Mouse (Mus musculus): ENCODE data around the gene Slc12a8.
A peak's percentile ranks its signal among the peaks of the same experiment; 100 is the strongest.

Gene Slc12a8

DNA sequence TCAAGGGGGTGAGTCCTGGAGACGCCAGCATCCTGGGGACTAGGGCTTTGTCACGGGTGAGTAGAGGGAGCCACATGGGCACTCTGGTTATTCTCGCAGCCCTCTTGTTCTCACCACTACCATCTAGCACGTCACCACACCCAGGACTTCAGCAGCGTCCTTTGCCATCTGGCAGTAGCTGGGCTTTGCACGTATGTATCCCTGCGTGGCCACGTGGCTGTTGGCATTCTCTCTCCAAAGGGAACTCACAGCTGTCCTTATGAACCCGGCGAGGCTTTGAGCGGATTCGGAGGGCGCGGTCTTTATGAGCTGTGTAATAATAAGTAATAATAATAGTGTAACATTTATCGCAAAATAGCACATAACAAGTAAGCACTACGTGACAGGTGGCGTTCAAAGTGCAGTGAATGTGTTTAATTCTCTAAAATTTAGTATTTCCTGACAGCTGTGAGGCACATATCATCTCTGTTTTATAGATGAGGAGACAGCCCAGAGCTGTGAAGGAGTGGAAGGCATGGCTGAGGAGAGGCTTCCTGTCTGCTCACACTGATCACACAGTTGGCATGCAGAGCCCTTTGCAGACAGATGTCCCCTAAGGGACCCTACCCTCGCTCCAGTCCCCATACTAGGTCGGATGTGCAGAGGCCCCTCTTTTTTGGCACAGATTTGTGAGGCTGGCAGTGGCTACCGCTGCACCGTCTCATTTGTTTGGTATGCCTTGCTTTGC is 20.5 kb downstream of the Slc12a8 start:
- DNase-seq (ENCODE audit: low spot score in 2 of 2), result no peak

DNA sequence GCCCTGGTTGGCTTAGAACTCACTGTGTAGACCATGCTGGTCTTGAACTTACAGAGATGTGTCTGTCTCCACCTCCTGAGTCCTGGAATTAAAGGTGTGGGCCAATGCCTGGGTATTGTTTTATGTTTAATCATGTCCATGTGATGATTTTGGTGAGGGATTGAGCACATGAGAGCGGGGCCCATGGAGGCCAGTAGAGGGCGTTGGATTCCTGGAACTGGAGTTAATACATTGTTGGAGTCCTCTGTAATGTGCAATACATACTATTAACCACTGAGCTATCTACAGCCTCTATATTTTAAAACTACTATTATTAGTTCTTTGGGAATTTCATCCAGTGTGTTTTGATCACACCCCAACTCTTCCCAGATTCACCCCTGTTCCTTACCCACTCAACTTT is 27.2 kb downstream of the Slc12a8 start:
- no peak for DNase-seq (ENCODE audit: low spot score in 2 of 2)

DNA sequence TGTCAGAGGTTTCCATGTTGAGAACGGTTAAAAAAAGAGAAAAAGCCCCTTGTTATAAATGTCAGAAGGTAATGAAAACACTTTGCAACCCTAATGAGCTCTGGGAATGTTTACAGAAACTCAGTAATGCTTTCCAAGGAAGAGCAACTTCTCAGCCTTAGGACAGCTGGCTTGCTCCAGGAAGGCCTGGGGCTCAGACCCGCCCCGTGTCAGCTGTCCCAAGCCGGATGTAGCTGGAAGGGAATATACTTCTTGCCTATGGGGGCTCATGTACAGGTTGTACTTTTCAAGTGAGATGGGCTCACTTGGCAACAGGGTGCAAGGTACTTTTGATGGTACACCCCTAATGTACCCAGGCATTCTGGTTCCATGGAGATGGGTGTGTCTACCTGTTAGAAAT is 28.4 kb downstream of the Slc12a8 start:
- no peak for DNase-seq (ENCODE audit: low spot score in 2 of 2)

DNA sequence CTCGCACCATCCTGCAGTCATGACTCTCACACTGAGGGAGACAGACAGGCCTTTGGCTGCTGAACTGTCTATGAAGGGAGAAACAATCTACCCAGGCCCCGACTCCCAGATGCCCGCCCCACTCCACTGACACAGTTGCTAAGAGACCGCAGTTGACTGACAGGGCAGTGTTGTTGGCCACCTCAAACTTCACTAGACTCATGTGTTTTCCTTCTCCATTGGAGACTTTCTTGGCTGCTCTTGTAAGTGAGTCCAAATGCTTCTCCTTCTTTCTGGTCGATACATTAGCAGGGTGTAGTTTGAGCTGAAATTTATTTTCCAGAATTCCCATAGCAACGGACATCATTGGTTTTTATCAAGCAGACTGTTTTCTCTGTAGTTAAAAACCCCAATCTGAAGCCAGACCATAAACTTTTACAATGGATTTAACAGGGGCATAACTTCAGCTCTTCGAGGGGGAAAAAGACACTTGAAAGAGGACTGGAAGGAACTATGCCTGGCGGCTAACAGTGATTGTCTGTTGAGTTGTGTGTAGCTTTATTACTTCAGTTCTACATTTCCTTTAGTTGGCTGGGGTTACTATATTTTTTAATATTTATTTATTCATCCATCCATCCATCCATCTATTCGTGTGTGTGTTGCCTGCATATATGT is 36.7 kb downstream of the Slc12a8 start:
- no peak for DNase-seq (ENCODE audit: low spot score in 2 of 2)

DNA sequence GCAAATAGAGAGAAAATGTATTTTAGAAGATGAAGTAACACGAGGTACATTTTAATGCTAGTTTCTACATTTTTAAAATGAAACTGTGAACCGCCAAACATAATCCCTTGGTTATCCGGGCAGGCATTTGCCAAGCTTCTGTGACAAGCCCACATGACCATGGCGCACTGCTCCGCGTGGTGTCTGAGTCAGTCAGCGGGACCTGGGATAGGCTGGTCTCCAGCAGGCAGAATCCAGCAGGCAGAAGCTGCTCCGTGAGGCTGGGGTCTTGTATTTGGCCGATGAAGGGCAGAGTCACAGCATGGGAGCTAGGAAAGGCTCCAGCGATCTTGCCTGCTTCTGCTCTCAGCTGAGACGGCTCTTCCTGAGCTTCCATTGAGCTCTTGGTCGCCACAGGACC is 41.0 kb downstream of the Slc12a8 start:
- no peak for DNase-seq (ENCODE audit: low spot score in 2 of 2)

DNA sequence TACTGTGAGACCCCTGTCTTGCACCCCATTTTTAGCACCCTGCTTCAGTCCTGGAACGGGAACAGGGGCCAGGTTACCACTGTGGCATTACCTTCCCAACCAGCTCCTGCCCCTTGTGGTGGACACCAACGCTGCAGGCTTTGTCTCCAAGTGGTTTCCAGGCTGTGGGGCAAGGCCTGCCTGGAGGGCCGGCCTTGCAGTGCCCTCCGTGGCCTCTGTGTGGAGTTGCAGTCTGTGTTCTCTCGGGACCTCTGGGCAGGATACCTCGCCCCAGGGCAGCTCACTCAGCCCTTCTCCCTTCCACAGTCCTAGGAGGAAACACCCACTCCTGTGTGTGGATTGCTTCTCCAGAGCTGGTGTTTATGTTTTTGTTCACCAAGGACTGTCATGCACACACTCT is 43.2 kb downstream of the Slc12a8 start:
- DNase-seq (ENCODE audit: low spot score in 2 of 2), result peak; percentile 78 to 87

DNA sequence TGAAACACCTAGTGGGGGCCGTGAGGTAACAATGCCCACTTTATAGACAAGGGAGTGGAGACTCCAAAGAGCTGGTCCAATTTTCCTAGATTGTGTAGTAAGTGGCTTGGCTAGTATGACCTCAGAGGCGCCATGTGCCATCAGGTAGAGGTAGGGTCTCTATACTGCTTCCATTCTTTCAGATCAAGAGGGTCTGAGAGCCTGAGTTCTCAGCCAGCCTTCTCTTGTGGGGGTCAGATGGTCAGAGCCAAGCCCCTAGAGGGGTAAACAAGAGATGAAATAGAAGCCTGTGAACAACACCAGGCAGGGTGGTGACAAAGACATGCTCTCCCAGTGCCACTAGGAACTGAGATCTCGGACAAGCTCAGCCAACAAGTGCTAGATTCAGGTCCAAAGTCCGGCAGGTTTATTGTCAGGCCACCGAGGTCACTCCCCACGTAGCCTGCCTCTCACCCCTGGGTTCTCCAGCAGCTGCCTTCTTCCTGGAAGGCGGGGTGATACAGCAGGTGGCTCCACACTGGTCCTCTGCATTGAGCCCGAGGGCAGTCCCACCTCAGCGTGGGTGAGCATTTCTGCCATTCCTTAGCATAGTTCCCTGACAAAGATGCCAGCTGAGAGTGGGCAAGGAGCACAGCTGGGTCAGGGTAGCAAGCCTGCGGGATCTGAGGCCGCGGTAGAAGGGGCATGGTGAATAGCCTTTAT is 44.3 kb downstream of the Slc12a8 start:
- DNase-seq (ENCODE audit: low spot score in 2 of 2), result no peak

DNA sequence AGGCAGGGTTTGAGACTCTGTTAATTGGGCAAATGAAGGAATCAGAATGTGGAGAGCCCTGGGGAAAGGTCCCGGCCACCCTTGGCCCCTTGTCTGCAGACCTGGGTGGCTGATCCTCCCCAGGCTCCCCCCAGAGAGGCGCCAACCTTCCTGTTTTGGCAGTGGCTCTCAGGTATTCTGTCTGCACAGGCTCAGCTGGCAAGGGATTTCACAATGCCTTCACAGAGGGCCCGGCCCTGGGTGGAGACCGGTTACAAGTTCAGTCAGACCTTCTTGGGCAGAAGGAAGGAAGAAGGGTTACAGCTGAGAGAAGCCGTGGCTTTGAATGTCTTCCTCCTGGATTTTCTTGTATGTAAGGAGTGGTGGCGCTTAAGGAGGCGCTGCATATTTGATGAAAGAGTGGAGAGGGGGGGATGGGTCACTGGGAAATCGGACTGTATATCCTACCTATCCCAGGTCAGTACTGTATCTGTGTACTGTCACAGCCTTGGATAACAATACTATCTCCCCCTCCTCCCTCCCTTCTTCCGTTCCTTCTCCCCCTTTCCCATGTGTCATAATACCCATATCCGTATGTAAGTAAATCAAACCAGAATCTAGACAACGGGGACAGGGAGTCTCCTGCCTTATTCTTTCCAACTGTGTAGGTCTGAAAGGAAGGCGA is 45.9 kb downstream of the Slc12a8 start:
- DNase-seq (ENCODE audit: low spot score in 2 of 2), result peak in 1 of 2 experiments; percentile 78

DNA sequence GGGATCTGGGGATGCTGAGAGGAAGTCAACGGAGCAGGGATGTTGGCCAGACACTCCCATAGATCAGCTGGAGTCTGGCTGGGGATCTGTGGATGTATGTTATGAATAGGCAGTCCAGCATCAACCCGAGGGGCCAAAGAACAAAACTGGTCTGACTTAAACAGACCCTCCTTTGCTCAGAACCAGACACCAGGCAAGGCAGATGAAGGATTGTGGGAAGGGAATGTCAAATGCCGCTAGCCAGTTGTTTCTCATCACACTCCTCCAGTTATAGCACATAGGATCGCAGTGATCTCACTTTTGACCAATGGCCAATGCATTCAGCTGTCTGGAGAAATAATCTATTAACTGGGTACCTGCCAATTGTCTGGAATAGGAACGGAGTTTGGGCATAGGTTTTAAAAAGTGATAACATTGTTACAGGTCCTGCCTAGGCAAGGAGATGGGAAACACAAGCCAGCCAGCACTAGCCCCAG is 46.4 kb downstream of the Slc12a8 start:
- DNase-seq (ENCODE audit: low spot score in 2 of 2), result no peak

DNA sequence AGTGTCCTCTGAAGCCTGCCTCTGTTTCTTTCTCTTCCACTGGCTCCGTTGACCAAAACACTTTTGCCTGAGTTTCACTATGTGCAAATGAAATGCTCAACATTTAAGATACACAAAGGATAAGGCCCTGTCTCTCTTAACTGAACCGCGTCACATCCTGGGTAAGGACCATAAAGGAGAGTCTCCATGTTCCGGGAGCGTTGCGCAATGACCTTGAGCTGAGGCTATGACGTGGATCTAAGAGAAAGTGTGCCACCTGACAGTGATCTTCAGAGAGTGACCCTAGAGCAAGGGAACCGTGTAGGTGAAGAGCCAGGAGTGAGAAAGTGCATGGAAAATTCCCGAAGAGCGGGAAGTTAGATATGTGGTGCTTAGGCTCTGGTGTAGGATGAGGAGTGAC is 49.3 kb downstream of the Slc12a8 start:
- no peak for DNase-seq (ENCODE audit: low spot score in 2 of 2)

DNA sequence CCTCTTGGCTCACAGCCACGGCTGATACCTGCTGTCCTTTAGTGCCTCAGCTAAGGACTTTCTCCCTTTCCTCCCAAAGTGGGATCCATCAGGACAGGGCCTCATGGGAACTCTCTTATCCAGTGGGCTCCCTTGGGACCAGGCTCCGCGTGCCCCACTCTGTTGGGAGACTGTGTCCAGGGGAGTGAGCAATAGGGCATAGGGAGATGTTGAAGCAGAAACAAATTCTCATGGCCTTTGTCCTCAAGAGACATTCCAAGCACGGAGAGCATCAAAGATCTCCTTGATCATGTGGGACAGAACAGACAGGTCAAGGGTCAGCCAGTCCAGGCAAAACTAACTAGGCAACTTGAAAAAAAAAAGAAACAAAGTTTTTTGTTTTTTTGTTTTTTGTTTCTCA is 50.6 kb downstream of the Slc12a8 start:
- DNase-seq (ENCODE audit: low spot score in 2 of 2), result no peak

DNA sequence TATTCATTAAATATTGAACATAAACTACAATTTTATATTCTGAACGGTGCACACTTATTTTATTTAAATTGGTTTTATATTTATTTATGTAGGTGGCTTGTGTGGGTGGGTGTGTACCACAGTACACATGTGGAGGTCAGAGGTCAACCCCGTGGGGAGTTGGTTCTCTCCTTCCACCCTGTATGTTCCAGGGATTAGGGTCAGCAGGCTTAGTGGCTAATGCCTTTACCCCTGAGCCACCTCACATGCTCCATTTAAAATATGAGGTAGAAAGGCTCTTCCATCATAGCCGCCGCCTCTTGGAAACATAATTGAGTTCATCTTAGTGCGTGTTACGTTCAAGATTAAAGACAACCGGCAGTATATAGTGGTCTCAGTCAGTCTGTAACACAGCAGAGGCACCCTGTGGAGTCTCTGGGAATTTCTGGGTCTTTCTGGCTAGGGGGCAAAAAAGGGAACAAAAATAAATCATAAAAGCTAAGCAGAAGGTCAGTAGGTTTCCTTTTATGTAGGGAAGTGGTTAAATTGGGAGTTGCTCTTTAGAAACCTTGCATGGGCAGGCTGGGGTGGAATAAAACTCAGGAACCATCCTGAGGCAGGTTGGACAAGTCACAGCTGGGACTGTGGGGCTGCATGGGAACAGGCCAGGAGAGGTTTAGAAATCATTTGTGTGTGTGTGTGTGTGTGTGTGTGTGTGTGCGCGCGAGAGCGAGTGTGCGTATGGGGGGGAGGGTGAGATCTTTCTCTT is 51.3 kb downstream of the Slc12a8 start:
- no peak for DNase-seq (ENCODE audit: low spot score in 2 of 2)

DNA sequence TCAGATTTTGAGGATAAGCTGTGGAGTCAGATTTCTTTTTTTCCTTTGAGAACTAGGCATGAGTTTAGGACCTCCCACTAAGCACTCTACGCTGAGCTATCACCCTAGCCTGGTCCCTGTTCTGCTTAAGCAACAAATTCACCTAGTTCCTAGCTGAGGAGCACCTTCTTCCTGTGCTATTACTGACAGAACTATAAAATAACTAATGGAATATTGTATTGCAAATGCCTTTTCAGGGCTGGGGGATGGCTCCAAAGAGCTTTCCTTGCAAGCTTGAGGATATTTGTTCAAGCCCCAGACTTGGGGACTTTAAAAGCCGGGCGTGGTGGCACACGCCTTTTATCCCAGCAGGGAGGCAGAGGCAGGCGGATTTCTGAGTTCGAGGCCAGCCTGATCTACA is 55.5 kb downstream of the Slc12a8 start:
- no peak for DNase-seq (ENCODE audit: low spot score in 2 of 2)

DNA sequence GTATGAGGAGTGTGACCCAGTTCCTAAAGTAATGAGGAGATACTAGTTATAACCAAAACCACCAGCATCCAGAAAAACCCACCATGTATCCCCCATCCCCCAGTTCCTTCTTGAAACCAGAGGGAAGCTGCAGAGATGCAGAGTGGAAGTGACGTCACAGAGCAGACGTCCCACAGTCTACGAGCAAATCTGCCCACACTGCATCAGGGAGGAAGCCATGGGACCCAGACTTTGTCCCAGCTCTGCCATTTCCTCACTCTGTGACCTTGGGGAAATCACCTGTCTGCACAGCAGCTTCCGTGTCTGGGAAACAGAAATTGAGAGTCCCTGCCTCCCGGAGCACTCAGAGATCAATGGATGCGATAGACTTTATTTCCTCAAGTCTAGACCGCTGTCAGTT is 56.6 kb downstream of the Slc12a8 start:
- no peak for DNase-seq (ENCODE audit: low spot score in 2 of 2)

DNA sequence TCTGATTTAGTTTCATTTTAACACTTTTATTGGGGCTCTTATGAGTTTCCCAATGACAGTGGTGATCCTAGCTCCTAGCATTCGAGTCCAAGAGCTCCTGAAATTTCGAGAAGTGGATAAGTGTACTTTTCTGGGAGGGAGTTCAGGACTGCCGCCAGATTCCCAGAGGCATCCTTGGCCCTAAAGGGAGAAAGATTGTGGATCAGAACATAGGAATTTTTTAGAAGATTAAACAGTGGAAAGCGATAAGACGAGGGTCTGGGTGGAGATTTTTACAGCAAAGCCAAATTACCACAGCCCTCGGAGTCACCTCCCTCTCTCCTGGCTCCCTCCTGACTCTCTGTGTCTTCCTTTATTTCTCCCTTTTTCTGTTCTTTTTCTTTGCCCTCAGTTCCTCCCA is 58.6 kb downstream of the Slc12a8 start:
- no peak for DNase-seq (ENCODE audit: low spot score in 2 of 2)

DNA sequence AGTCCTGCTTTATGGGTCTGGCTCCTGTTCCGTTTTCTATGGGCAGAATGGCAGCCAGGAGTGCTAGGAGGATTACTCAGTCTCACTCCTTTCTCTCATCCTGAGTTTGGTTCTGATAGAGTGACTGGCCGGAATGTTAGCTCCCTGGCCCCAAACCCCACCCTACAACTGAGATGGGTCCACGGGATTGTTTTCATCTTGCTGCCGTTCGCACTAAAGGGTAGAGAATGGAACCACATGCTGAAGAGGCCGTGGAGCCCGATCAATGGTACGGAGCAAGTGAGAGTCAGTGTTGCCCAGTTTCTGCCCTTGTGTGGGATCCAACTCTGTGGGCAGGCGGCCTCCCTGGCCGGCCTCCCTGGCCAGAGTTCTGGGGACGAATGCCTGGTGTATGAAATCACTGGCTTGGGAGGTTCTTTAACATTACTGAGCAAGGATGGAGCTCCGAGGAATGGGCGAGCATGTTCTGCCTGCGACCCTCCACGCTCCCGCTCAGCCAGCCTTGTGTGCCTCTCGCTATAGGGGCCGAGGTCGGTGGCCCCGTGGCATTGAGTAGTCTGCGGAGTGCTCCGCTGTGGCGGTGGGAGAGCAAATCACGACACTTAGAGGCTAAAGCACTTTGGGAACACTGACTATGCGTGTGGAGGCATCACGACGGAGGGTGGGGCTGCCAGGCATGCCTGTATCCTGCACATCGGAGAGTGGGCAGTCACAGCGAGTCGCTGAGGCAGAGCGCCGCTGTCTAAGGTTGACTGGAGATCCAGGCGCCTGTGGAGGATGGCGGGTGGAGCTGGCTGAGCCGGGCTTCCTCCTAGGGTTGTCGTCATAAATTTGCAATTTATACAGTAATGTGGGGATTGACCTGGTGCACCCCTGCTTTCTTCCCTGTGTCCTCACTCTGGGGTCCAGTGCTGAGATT is 59.4 kb downstream of the Slc12a8 start:
- peak in 1 of 2 experiments; percentile 69 for DNase-seq (ENCODE audit: low spot score in 2 of 2)

DNA sequence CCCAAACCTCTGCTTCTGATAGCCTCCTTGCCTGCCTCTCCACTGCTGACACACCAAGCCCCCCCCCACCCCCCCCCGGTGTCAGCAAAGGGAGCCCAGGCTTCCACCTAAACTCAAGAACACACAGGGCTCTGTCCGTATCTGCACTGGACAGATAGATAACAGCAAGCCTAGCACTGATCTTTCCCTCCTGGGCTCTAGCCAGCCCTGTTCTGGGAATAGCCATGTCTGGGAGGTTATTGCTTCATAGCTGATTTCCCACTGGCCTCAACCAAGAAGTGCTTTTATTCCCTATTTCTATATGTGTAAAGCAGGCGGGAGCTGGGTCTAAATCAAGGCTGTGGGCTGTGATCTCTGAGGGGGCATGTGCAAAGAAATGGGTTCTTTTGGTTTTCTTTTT is 61.3 kb downstream of the Slc12a8 start:
- peak in 1 of 2 experiments; percentile 60 for DNase-seq (ENCODE audit: low spot score in 2 of 2)

DNA sequence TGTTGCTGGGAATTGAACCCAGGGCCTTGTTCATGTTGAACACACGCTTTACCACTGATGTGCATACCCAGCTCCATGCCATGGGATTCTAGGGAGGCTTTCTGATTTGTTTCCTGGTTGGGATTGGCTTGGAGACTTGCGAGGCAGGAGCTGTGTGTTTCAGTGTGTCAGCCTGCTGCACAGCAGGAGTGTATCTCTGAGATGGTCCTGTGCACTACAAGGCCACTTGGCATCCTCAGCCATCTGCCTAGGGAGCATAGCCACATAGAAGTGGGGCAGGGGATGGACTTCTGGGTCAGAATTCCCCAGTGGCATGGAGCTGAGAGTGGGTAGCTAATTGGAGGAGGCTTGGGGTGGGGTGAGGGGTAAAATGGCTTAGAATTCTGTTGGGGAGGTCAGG is 63.2 kb downstream of the Slc12a8 start:
- DNase-seq (ENCODE audit: low spot score in 2 of 2), result no peak

DNA sequence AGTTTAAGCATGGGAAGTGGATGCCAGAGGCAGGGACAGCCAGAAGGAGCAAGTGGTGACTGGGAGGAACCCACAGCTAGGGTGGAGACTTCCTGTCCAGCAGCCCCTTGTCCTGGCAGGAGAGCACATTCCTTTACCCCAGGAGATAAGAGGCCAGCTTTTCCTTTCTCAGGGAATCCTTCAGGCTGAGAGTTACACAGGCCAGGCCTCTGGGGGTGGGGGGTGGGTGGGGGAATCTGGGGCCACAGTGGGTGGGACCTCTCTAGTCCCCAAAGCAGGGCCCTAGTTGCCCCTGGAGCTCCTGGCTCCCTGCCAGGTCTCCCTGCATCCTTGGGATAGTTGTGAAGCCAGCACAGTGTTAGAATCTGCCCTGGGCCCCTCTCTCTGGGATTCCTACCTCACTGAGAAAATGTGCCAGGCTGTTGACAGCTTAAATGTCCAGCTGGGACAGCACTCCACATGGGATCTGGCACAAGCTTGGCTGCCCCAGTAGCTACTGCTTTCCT is 63.7 kb downstream of the Slc12a8 start:
- peak in 1 of 2 experiments; percentile 51 for DNase-seq (ENCODE audit: low spot score in 2 of 2)

DNA sequence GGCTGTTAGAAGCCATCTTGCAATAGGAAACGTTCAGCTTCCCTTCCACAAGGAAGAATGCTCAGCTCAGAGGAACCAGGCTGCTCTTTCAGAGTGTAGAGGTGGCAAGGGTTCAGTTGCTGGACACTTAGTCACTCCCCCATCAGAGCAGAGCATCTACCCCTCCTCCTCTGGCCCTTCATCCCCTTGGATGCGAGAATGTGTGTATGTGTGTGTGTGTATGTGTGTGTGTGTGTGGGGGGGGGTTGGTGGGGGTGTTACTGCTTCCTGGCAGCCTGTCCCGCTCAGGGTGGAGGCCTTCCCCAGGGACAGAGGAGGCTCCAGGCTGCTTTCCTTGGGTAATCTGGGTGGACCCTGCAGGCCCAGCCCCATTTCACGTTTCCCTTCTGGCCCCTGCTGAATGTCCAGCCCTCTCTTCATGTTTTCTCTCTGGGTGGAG is 64.6 kb downstream of the Slc12a8 start:
- DNase-seq (ENCODE audit: low spot score in 2 of 2), result peak in 1 of 2 experiments; percentile 69
